ENCODE assay signal across 8 mouse cellular contexts in the genomic region with DNA sequence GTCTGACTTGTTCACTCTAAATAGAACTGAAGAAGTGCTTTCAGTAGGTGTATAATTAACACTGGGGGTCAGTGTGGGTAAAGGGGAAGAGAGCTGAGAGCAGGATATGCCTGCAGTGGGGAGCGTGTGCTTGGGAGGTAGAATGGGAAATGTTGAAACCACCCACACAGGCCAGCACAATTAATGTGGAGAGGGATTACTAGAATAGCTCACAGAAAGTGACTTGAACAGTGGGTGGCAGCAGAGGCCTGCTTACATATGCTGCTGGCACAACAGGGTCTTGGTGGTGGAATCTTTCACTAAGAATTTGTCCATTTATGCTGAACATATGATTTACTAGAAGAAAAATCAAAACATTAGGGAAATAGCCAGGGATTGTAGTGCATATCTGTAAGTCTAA. TPM values are rescaled to one million over a fixed set of nuclear protein-coding genes. Genes with fewer than 3 reads are reported as not detected.
A peak's percentile ranks its signal among the peaks of the same experiment; 100 is the strongest.
DNase-seq lines count a peak whose midpoint lies in the region; ATAC-seq and TF ChIP-seq lines count a peak whose summit lies in the region.

No protein-coding gene starts in this region.

- no peak overlapping the region for H3K4me3 ChIP-seq in heart, adult 2 months
- H3K4me3 ChIP-seq in liver, adult 2 months (ENCODE audit: insufficient read depth, low read depth, low read length) = no peak overlapping the region
- peak overlapping the region; percentile 77 for H3K4me3 ChIP-seq in midbrain, embryonic 16.5 days (ENCODE audit: low read depth, low read length)

- peak; percentile 73 for TF ChIP-seq CTCF in heart, adult 2 months (IDR thresholded peaks at IDR 0.05)
- peak; percentile 22; the same call in 1 of the 2 replicates for TF ChIP-seq CTCF in liver, adult 2 months (IDR thresholded peaks at IDR 0.05; ENCODE audit: low read depth, low read length)

- 3% methylated on average over 1 of the region's 1 CpGs for WGBS in heart, adult 2 months
- WGBS in liver, adult 2 months = 54% methylated on average over 1 of the region's 1 CpGs
- 4% methylated on average over 1 of the region's 1 CpGs for WGBS in midbrain, embryonic 16.5 days

- intact Hi-C loops in heart, adult 2 months (cut with DNase I) = no loop called here

- no peak for ATAC-seq in midbrain, embryonic 16.5 days

- 0 out of 2 replicates have a peak overlapping the region, but pooled peaks have one; percentile 11 for H3K27ac ChIP-seq in heart, adult 2 months
- H3K27ac ChIP-seq in liver, adult 2 months (replicated peaks; ENCODE audit: insufficient read depth, low read depth, low read length) = no peak overlapping the region
- 0 out of 2 replicates have a peak overlapping the region, but pooled peaks have one; percentile 18 for H3K27ac ChIP-seq in midbrain, embryonic 16.5 days (ENCODE audit: low read length)

- DNase-seq in right cerebral cortex, adult 18-20 months = peak; percentile 77
- no peak for DNase-seq in right cerebral cortex, postnatal 4 days
- peak; percentile 48 for DNase-seq in cerebellum, postnatal 36 days
- peak in 1 of 2 experiments; percentile 50 for DNase-seq in heart, adult 2 months
- DNase-seq in kidney, adult 9 months = peak; percentile 39
- DNase-seq in liver, adult 2 months (ENCODE audit: extremely low read depth, low read depth, low spot score) = no peak
- DNase-seq in spleen, adult 12 weeks (ENCODE audit: low spot score) = no peak

- no peak for TF ChIP-seq POLR2A in heart, adult 2 months (IDR thresholded peaks at IDR 0.05; ENCODE audit: insufficient read depth, low read depth, low read length)
- no peak for TF ChIP-seq POLR2A in liver, adult 2 months (IDR thresholded peaks at IDR 0.05; ENCODE audit: extremely low read depth, insufficient read depth, low read length)

- peak overlapping the region; percentile 57 for H3K4me2 ChIP-seq in midbrain, embryonic 16.5 days (ENCODE audit: low read length)

- H3K9me3 ChIP-seq in midbrain, embryonic 16.5 days (replicated peaks; ENCODE audit: control insufficient read depth, low read length, poor library complexity, severe bottlenecking) = no peaks in the 10 kb centered on the region

- H3K27me3 ChIP-seq in heart, adult 2 months (ENCODE audit: control insufficient read depth, insufficient read depth, low read length) = no peaks in the 10 kb centered on the region
- no peaks in the 10 kb centered on the region for H3K27me3 ChIP-seq in liver, adult 2 months (ENCODE audit: control insufficient read depth, insufficient read depth, low read length)
- no peaks in the 10 kb centered on the region for H3K27me3 ChIP-seq in midbrain, embryonic 16.5 days (ENCODE audit: control insufficient read depth, insufficient read depth, low read depth, low read length)

- H3K9ac ChIP-seq in heart, adult 2 months (ENCODE audit: low read depth, low read length) = no peak overlapping the region
- no peak overlapping the region for H3K9ac ChIP-seq in liver, adult 2 months (ENCODE audit: low read depth, low read length)
- H3K9ac ChIP-seq in midbrain, embryonic 16.5 days (ENCODE audit: low read depth, low read length) = peak overlapping the region; percentile 21

- H3K4me1 ChIP-seq in heart, adult 2 months (ENCODE audit: control insufficient read depth, insufficient read depth, low read length) = peaks cover 20% of the 10 kb centered on the region
- H3K4me1 ChIP-seq in liver, adult 2 months (ENCODE audit: control insufficient read depth, insufficient read depth, low read length) = peaks cover 5% of the 10 kb centered on the region
- peaks cover 61% of the 10 kb centered on the region for H3K4me1 ChIP-seq in midbrain, embryonic 16.5 days (ENCODE audit: control insufficient read depth, insufficient read depth, low read length)

- TF ChIP-seq EP300 in heart, adult 2 months (IDR thresholded peaks at IDR 0.05; ENCODE audit: insufficient read depth, low read depth, low read length) = 0 out of 2 replicates have a peak, but pooled peaks have one; percentile 51

- H3K79me2 ChIP-seq in heart, adult 2 months (replicated peaks; ENCODE audit: control insufficient read depth, insufficient read depth, low read length) = 0 out of 2 replicates have a peak, but pooled peaks cover 1% of the 10 kb centered on the region
- H3K79me2 ChIP-seq in liver, adult 2 months (ENCODE audit: control insufficient read depth, insufficient read depth, low read length) = peaks cover 26% of the 10 kb centered on the region; the same call in 1 of the 2 replicates

- peaks cover 31% of the 10 kb centered on the region for H3K36me3 ChIP-seq in heart, adult 2 months (ENCODE audit: control insufficient read depth, insufficient read depth, low read length)
- peaks cover 36% of the 10 kb centered on the region for H3K36me3 ChIP-seq in liver, adult 2 months (ENCODE audit: control insufficient read depth, insufficient read depth, low read length)
- H3K36me3 ChIP-seq in midbrain, embryonic 16.5 days (ENCODE audit: control insufficient read depth, insufficient read depth, low read length) = peaks cover 7% of the 10 kb centered on the region; the same call in 1 of the 2 replicates

RNA-seq across cellular contexts. Expression of a gene that starts 2.2 kb away (rescaled TPM):
- 1 to 10 TPM; 5.3 to 5.9 TPM for total RNA-seq in heart, adult 2 months (2021)
- polyA plus RNA-seq in heart, adult 2 months (2012; rRNA removed) = 5.3 and 6.9 TPM in 2 replicates
- 3.3 and 3.7 TPM in 2 replicates for total RNA-seq in liver, adult 2 months (2014; rRNA removed)
- polyA plus RNA-seq in liver, adult 2 months (2012; rRNA removed) = 2.5 and 3.8 TPM in 2 replicates
- 25.5 and 27.2 TPM in 2 replicates for polyA plus RNA-seq in midbrain, embryonic 16.5 days (2015; fragmentation: Nextera tagmentation; extraction: Ambion mirVana)

RNA-seq across cellular contexts. Expression of a gene that starts 5.8 kb away (rescaled TPM):
- total RNA-seq in heart, adult 2 months (2021) = 100 to 1,000 TPM in 1 of 2 experiments, 10 to 100 TPM in 1; 98.8 to 126 TPM
- 66.8 and 89.0 TPM in 2 replicates for polyA plus RNA-seq in heart, adult 2 months (2012; rRNA removed)
- 92.7 and 112 TPM in 2 replicates for total RNA-seq in liver, adult 2 months (2014; rRNA removed)
- 23.8 and 31.0 TPM in 2 replicates for polyA plus RNA-seq in liver, adult 2 months (2012; rRNA removed)
- 166 and 171 TPM in 2 replicates for polyA plus RNA-seq in midbrain, embryonic 16.5 days (2015; fragmentation: Nextera tagmentation; extraction: Ambion mirVana)

RNA-seq across cellular contexts. Expression of a gene that starts 10.4 kb away (rescaled TPM):
- total RNA-seq in heart, adult 2 months (2021) = 10 to 100 TPM; 38.5 to 40.0 TPM
- polyA plus RNA-seq in heart, adult 2 months (2012; rRNA removed) = 103 and 108 TPM in 2 replicates
- 11.4 and 19.6 TPM in 2 replicates for total RNA-seq in liver, adult 2 months (2014; rRNA removed)
- 58.6 and 95.0 TPM in 2 replicates for polyA plus RNA-seq in liver, adult 2 months (2012; rRNA removed)
- 44.9 and 50.3 TPM in 2 replicates for polyA plus RNA-seq in midbrain, embryonic 16.5 days (2015; fragmentation: Nextera tagmentation; extraction: Ambion mirVana)

RNA-seq across cellular contexts. Expression of a gene that starts 22.9 kb away (rescaled TPM):
- 100 to 1,000 TPM in 1 of 2 experiments, 10 to 100 TPM in 1; 98.2 to 106 TPM for total RNA-seq in heart, adult 2 months (2021)
- 133 and 146 TPM in 2 replicates for polyA plus RNA-seq in heart, adult 2 months (2012; rRNA removed)
- total RNA-seq in liver, adult 2 months (2014; rRNA removed) = 52.7 and 57.8 TPM in 2 replicates
- polyA plus RNA-seq in liver, adult 2 months (2012; rRNA removed) = 127 and 183 TPM in 2 replicates
- 89.9 and 92.9 TPM in 2 replicates for polyA plus RNA-seq in midbrain, embryonic 16.5 days (2015; fragmentation: Nextera tagmentation; extraction: Ambion mirVana)

RNA-seq across cellular contexts. Expression of a gene that starts 28.8 kb away (rescaled TPM):
- 100 to 1,000 TPM in 1 of 2 experiments, 10 to 100 TPM in 1; 96.8 to 126 TPM for total RNA-seq in heart, adult 2 months (2021)
- polyA plus RNA-seq in heart, adult 2 months (2012; rRNA removed) = 63.4 and 67.7 TPM in 2 replicates
- total RNA-seq in liver, adult 2 months (2014; rRNA removed) = 0.09 TPM in 1 of 2 replicates, not detected in the other
- polyA plus RNA-seq in liver, adult 2 months (2012; rRNA removed) = 0.10 TPM in 1 of 2 replicates, not detected in the other
- 0.16 and 0.24 TPM in 2 replicates for polyA plus RNA-seq in midbrain, embryonic 16.5 days (2015; fragmentation: Nextera tagmentation; extraction: Ambion mirVana)

Comparison
In these comparisons a context has a peak if more than half of its experiments do, and no peak if none do; other contexts are left out.
1. DNase-seq: peak in right cerebral cortex, adult 18-20 months (single experiment), cerebellum, postnatal 36 days (2 of 2) and kidney, adult 9 months (single experiment); none in right cerebral cortex, postnatal 4 days (single experiment), liver, adult 2 months (single experiment) and spleen, adult 12 weeks (single experiment).